In genomic region chr1:55157329-55157728, GRCm38 (mm10) we compare ENCODE assay signal across 26 mouse cellular contexts.
"Had no signal": no experiment of that assay in that cellular context is flagged by ENCODE, and none has a peak within 500 bp of the region (broad histone marks: within the 10 kb centered on the region; RNA-seq: fewer than 3 reads in every experiment).

No protein-coding gene starts in this region.

- H3K27ac ChIP-seq: gastrocnemius, adult 2 months; heart, adult 2 months; heart, embryonic 13.5 days; heart, embryonic 15.5 days; hindbrain, embryonic 10.5 days; hindbrain, embryonic 12.5 days; hindbrain, embryonic 14.5 days; left cerebral cortex, adult 2 months; limb, embryonic 10.5 days; limb, embryonic 12.5 days; liver, embryonic 13.5 days; liver, embryonic 15.5 days had no signal

- H3K9ac ChIP-seq: heart, embryonic 13.5 days; heart, embryonic 15.5 days; hindbrain, embryonic 12.5 days; hindbrain, embryonic 14.5 days; limb, embryonic 12.5 days; liver, embryonic 13.5 days; liver, embryonic 15.5 days had no signal

- DNase-seq: gastrocnemius, adult 2 months; gastrocnemius, postnatal 10 days; gastrocnemius, postnatal 25 days; heart, adult 2 months; heart, postnatal 14 days; heart, postnatal 4 days; kidney, adult 18-20 months; kidney, adult 8-10 months; kidney, postnatal 10 days; kidney, postnatal 25 days; kidney, postnatal 4 days; liver; liver, embryonic 13.5 days had no signal

- H3K4me2 ChIP-seq: heart, embryonic 11.5 days; heart, embryonic 13.5 days; heart, embryonic 15.5 days; hindbrain, embryonic 12.5 days; hindbrain, embryonic 14.5 days; limb, embryonic 12.5 days; liver, embryonic 13.5 days; liver, embryonic 15.5 days had no signal

- H3K4me3 ChIP-seq: gastrocnemius, adult 2 months; heart, adult 2 months; heart, embryonic 13.5 days; heart, embryonic 15.5 days; hindbrain, embryonic 10.5 days; hindbrain, embryonic 12.5 days; left cerebral cortex, adult 2 months; limb, embryonic 10.5 days; limb, embryonic 12.5 days; liver, embryonic 13.5 days; liver, embryonic 15.5 days had no signal

- H3K27me3 ChIP-seq: heart, embryonic 13.5 days; heart, embryonic 15.5 days; hindbrain, embryonic 12.5 days; limb, embryonic 12.5 days; liver, embryonic 13.5 days; liver, embryonic 15.5 days had no signal

- H3K9me3 ChIP-seq: heart, embryonic 13.5 days; heart, embryonic 15.5 days; hindbrain, embryonic 10.5 days; hindbrain, embryonic 12.5 days; limb, embryonic 10.5 days; limb, embryonic 12.5 days; liver, embryonic 13.5 days; liver, embryonic 15.5 days had no signal

- ATAC-seq: hindbrain, embryonic 16.5 days; inflammation-experienced regulatory T-cells, adult 6 months; intestine, postnatal 0 days had no signal

- H3K4me1 ChIP-seq: heart, embryonic 13.5 days; heart, embryonic 15.5 days; hindbrain, embryonic 10.5 days; hindbrain, embryonic 12.5 days; limb, embryonic 10.5 days; limb, embryonic 12.5 days; liver, embryonic 15.5 days had no signal
